Mouse (Mus musculus): ENCODE measurements around the gene Dpyd.

Dpyd gene

GRCm38 (mm10) chr3:119361555-119362385 lies 799.8 kb downstream of the Dpyd start:
- peak; percentile 72 for DNase-seq (ENCODE audit: low read depth, low spot score)

- DNase-seq (ENCODE audit: low read depth, low spot score), result no peak
Observed at GRCm38 (mm10) chr3:119362392-119362791, 800.5 kb downstream of the Dpyd start.

GRCm38 (mm10) chr3:119368931-119369330 lies 807.0 kb downstream of the Dpyd start:
- DNase-seq (ENCODE audit: low read depth, low spot score), result peak; percentile 95

- peak; percentile 29 for DNase-seq (ENCODE audit: low read depth, low spot score)
Observed at GRCm38 (mm10) chr3:119381119-119381518, 819.2 kb downstream of the Dpyd start.

- peak; percentile 19 for DNase-seq (ENCODE audit: low read depth, low spot score)
Observed at GRCm38 (mm10) chr3:119382395-119382794, 820.5 kb downstream of the Dpyd start.

- DNase-seq (ENCODE audit: low read depth, low spot score), result peak; percentile 40
Observed at GRCm38 (mm10) chr3:119387332-119388105, 825.6 kb downstream of the Dpyd start.

GRCm38 (mm10) chr3:119397205-119397604 lies 835.3 kb downstream of the Dpyd start:
- no peak for DNase-seq (ENCODE audit: low read depth, low spot score)

- DNase-seq (ENCODE audit: low read depth, low spot score), result no peak
Observed at GRCm38 (mm10) chr3:119402836-119403728, 841.2 kb downstream of the Dpyd start.

GRCm38 (mm10) chr3:119419087-119419709 lies 857.3 kb downstream of the Dpyd start:
- DNase-seq (ENCODE audit: low read depth, low spot score), result peak; percentile 42

GRCm38 (mm10) chr3:119419745-119420144 lies 857.8 kb downstream of the Dpyd start:
- no peak for DNase-seq (ENCODE audit: low read depth, low spot score)

GRCm38 (mm10) chr3:119431339-119431738 lies 869.4 kb downstream of the Dpyd start:
- peak; percentile 17 for DNase-seq (ENCODE audit: low read depth, low spot score)

GRCm38 (mm10) chr3:119431757-119432156 lies 869.8 kb downstream of the Dpyd start:
- no peak for DNase-seq (ENCODE audit: low read depth, low spot score)

GRCm38 (mm10) chr3:119447559-119447958 lies 885.6 kb downstream of the Dpyd start:
- DNase-seq (ENCODE audit: low read depth, low spot score), result no peak

GRCm38 (mm10) chr3:119464073-119464472 lies 902.1 kb downstream of the Dpyd start:
- no peak for DNase-seq (ENCODE audit: low read depth, low spot score)

GRCm38 (mm10) chr3:119464479-119464878 lies 902.5 kb downstream of the Dpyd start:
- DNase-seq (ENCODE audit: low read depth, low spot score), result no peak

GRCm38 (mm10) chr3:119467723-119468122 lies 905.8 kb downstream of the Dpyd start:
- peak; percentile 19 for DNase-seq (ENCODE audit: low read depth, low spot score)
